Mouse (Mus musculus) forelimb bud, embryonic 11.5 days (tissue): ENCODE measurements around the gene 2310022A10Rik.
"Not testable (repeated sequence)": the region's sequence is repeated elsewhere in the genome, so short reads cannot be mapped to it uniquely, and the experiment has no call there.

Experiments used
- DNase-seq: peaks from one replicate; pipeline ENCODE4 v3.0.0-alpha.2; 2012; ENCODE audit warnings: low read depth, low spot score

The 2310022A10Rik gene

DNA sequence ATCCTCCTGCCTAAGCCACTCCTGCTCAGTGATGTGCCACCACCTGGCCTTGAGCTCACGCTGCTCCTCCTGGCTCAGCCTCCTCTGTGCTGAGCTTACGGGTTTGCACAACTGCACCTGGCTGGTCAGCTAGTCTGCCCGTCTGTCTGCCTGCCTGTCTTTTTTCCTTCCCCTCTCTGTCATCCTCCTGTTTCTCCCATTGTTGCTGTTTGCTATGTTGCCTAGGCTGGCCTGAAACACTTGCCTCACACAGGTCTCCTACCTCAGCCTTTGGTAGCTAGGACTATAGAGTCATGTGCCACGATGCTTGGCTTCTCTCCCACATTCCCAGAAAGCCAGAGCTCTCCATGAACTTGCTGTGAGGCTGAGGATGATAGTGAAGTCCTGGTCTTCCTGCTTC, 59.9 kb downstream of the 2310022A10Rik start:
- no peak for DNase-seq

- no peak for DNase-seq
Measured at GRCm38 (mm10) chr7:27613751-27614499, 60.9 kb downstream of the 2310022A10Rik start.

DNA sequence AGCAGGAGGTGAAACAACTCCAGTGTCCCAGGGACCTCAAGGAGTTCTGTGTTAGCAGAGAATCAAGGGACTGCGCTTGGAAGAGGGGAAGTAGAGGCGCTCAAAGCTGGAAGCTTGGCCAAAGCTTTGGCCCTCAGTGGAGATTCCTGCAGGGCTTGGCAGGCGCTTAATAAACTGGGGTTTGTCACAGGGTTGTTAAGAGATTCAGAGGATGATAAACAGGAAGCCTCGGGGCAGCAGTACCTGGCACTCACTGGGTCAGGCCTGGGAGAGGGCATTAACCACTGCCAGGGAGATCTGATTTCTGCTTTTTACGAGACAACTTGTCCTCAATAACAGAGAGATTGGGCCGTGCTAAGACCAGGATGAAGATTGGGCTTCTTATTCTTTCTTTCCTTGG, 68.0 kb downstream of the 2310022A10Rik start:
- DNase-seq: no peak

DNA sequence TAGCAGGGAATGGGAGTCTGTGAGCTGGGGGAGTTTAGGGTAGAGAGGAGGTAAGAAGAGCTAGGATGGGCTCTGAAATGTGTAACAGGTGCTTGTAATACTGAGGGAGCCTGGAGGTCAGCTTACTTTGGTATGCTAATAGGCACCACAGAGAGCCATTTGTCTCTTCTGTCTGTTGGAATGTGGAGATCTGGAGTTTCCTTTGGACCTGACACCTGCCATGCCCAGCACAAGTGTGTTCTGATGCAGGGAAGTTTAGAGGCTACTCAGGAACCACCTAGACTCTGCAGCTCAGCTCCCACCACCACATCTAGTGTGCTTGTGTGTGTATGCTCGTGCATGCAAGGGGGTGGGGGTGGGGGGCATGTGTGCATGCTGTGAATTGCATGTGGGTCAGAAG, 69.2 kb downstream of the 2310022A10Rik start:
- no peak for DNase-seq

DNA sequence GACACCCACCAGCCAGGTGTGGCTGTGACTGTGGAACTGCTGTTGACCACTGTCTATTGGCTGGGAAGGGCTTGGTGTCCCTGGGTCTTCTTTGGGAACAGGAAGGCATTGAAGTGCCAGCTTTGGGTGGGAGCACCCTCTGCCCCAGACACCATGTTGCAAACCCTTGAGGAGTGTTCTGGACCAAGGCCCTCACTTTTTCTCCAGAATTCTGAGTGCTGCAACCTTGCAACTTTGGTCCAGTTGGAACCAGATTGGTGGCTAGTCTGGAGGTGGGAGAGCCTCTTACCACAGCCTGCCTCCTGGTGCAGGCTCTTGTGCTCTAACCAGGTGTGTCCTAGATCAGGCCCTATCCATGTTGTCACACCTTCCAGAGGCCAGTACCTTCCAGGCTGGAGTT, 71.9 kb downstream of the 2310022A10Rik start:
- DNase-seq: no peak

- no peak for DNase-seq
Measured at GRCm38 (mm10) chr7:27627707-27628106, 74.7 kb downstream of the 2310022A10Rik start.

- DNase-seq: no peak
Measured at GRCm38 (mm10) chr7:27628190-27628589, 75.2 kb downstream of the 2310022A10Rik start.

- DNase-seq: not testable (repeated sequence)
Measured at GRCm38 (mm10) chr7:27628816-27629215, 75.8 kb downstream of the 2310022A10Rik start.

DNA sequence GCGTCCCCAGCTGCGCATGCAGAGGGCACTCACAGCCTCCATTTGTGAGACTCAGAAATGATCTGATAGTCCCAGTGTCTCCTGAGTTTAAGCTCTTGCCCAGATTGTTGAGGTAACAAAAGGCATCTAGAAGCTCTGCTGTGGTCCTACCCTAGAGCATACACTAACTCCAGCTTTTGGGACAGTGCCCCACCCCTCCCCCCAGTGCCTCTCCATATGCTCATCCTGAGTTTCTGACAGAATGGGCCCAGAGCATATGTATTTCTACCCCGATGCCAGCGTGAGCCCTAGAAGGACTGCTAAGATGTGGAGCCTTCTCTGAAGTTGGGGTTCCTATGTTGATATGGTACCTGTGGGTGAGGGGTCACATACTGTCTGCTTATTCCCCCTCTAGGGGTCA, 78.4 kb downstream of the 2310022A10Rik start:
- DNase-seq: no peak
